Mouse (Mus musculus) kidney, adult 8-10 months (tissue): ENCODE results near the gene Manbal.
"Not testable (repeated sequence)": the region's sequence is repeated elsewhere in the genome, so short reads cannot be mapped to it uniquely, and the experiment has no call there.

Experiments used
- DNase-seq, 2 experiments: peaks; one replicate each; pipeline ENCODE4 v3.0.0; 2022

Manbal gene

GRCm38 (mm10) chr2:157367991-157368390, 597 bp downstream of the Manbal start:
- no peak for DNase-seq

GRCm38 (mm10) chr2:157371696-157372095, 4.3 kb downstream of the Manbal start:
- DNase-seq = peak; percentile 15 to 26

GRCm38 (mm10) chr2:157373681-157374080, 6.3 kb downstream of the Manbal start:
- no peak for DNase-seq

GRCm38 (mm10) chr2:157375051-157375450, 7.7 kb downstream of the Manbal start:
- DNase-seq = no peak

GRCm38 (mm10) chr2:157375794-157376757, 8.7 kb downstream of the Manbal start:
- no peak for DNase-seq

GRCm38 (mm10) chr2:157376995-157377394, 9.6 kb downstream of the Manbal start:
- no peak for DNase-seq

- DNase-seq = no peak
Measured at GRCm38 (mm10) chr2:157384836-157385235, 17.4 kb downstream of the Manbal start.

- not testable (repeated sequence) for DNase-seq
Measured at GRCm38 (mm10) chr2:157388901-157389590, 21.7 kb downstream of the Manbal start.

- DNase-seq = no peak
Measured at GRCm38 (mm10) chr2:157389591-157389921, 22.2 kb downstream of the Manbal start.

GRCm38 (mm10) chr2:157392331-157392730, 24.9 kb downstream of the Manbal start:
- no peak for DNase-seq

- no peak for DNase-seq
Measured at GRCm38 (mm10) chr2:157393549-157393948, 26.2 kb downstream of the Manbal start.

GRCm38 (mm10) chr2:157394868-157395267, 27.5 kb downstream of the Manbal start:
- no peak for DNase-seq

- DNase-seq = no peak
Measured at GRCm38 (mm10) chr2:157395371-157395770, 28.0 kb downstream of the Manbal start.

GRCm38 (mm10) chr2:157395960-157396359, 28.6 kb downstream of the Manbal start:
- DNase-seq = no peak

GRCm38 (mm10) chr2:157397376-157397775, 30.0 kb downstream of the Manbal start:
- DNase-seq = no peak

GRCm38 (mm10) chr2:157398539-157398938, 31.1 kb downstream of the Manbal start:
- no peak for DNase-seq

- DNase-seq = no peak
Measured at GRCm38 (mm10) chr2:157399797-157400196, 32.4 kb downstream of the Manbal start.

- no peak for DNase-seq
Measured at GRCm38 (mm10) chr2:157400491-157400890, 33.1 kb downstream of the Manbal start.

GRCm38 (mm10) chr2:157401261-157401660, 33.9 kb downstream of the Manbal start:
- DNase-seq = no peak

GRCm38 (mm10) chr2:157407596-157407995, 40.2 kb downstream of the Manbal start:
- no peak for DNase-seq

- DNase-seq = no peak
Measured at GRCm38 (mm10) chr2:157409793-157410533, 42.6 kb downstream of the Manbal start.

GRCm38 (mm10) chr2:157411151-157411693, 43.8 kb downstream of the Manbal start:
- no peak for DNase-seq

- no peak for DNase-seq
Measured at GRCm38 (mm10) chr2:157412497-157412896, 45.1 kb downstream of the Manbal start.
